Mouse (Mus musculus) C2C12 (cell line): ENCODE results near the gene Npy1r. TPM values are rescaled to one million over a fixed set of nuclear protein-coding genes. Genes with fewer than 3 reads are reported as not detected.

Experiments used
- H3K27me3 ChIP-seq: one replicate; pipeline ENCODE4 v1.6.1; 2011; ENCODE audit not compliant: control insufficient read depth, insufficient read depth, insufficient read length
- H3K36me3 ChIP-seq: one replicate; pipeline ENCODE4 v1.6.1; 2011; ENCODE audit not compliant: control insufficient read depth, insufficient read depth
- H3K4me3 ChIP-seq: one replicate; pipeline ENCODE4 v1.5.1; 2011; ENCODE audit warnings: mild to moderate bottlenecking, control low read depth; ENCODE audit not compliant: poor library complexity, insufficient read depth, severe bottlenecking
- H3K79me2 ChIP-seq: one replicate; pipeline ENCODE4 v1.6.1; 2011; ENCODE audit not compliant: control insufficient read depth, insufficient read depth
- H3K79me3 ChIP-seq: one replicate; pipeline ENCODE4 v1.6.1; 2011; ENCODE audit warnings: low read depth, control low read depth
- H3ac ChIP-seq: one replicate; pipeline ENCODE3; 2011; ENCODE audit warnings: low read depth; ENCODE audit not compliant: control insufficient read depth, insufficient read length
- CEBPB ChIP-seq: IDR thresholded peaks from one replicate; pipeline ENCODE4 v1.6.1; 2011; ENCODE audit warnings: low read depth, mild to moderate bottlenecking, control low read depth, moderate library complexity
- CTCF ChIP-seq: IDR thresholded peaks from one replicate; pipeline ENCODE4 v1.5.1; 2011; ENCODE audit not compliant: control insufficient read depth, insufficient read depth, insufficient read length
- FOSL1 ChIP-seq: IDR thresholded peaks from one replicate; pipeline ENCODE4 v1.8.0; 2011; ENCODE audit warnings: mild to moderate bottlenecking, low read length; ENCODE audit not compliant: poor library complexity, insufficient read depth, severe bottlenecking
- MAX ChIP-seq: IDR thresholded peaks from one replicate; pipeline ENCODE4 v1.6.1; 2011; ENCODE audit warnings: mild to moderate bottlenecking, control low read depth
- MYOD1 ChIP-seq: IDR thresholded peaks from one replicate; pipeline ENCODE4 v1.6.1; 2011; ENCODE audit warnings: low read depth; ENCODE audit not compliant: control insufficient read depth, insufficient read length
- MYOG ChIP-seq: IDR thresholded peaks from one replicate; pipeline ENCODE4 v1.6.1; 2011; ENCODE audit not compliant: control insufficient read depth, insufficient read length; ENCODE audit errors: extremely low read depth
- USF1 ChIP-seq: IDR thresholded peaks from one replicate; pipeline ENCODE4 v1.6.1; 2011; ENCODE audit warnings: low read depth, mild to moderate bottlenecking, control low read depth, moderate library complexity
- polyA plus RNA-seq: library from polyadenylated mRNA; unstranded; fragments of >200 nt; fragmentation: generic; extraction: Trizol; gene quantifications from one replicate; pipeline ENCODE4 v1.2.1, GENCODE M21; 2012; ENCODE audit warnings: missing spikeins

Npy1r gene
- polyA plus RNA-seq, 1 experiment, result not detected

DNA sequence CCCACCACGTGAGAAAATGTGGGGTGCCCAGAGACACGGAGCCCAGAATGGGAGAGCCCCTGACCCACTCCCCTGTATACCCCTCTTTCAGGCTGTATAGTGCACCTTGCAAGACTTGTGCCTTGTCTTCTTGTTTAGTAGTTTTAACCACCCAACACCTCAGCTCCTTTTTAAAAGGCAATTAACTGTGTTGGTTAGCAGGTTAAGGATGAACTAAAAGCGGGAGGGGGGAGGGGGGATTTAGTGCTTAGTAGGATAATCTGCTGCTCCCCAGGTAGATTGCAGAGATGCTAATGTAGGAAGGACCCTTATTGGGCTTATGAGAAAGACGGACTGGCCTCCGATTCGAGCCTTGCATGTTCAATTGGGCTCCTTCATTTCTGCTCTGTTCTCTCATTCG, 1.0 kb downstream of the Npy1r start:
- H3ac ChIP-seq, result no peak overlapping the region
- TF ChIP-seq FOSL1 (no peak), USF1 (no peak), MYOG (no peak), MYOD1 (no peak), CEBPB (no peak), MAX (no peak), CTCF (no peak)
- H3K27me3 ChIP-seq, result no peaks in the 10 kb centered on the region
- H3K79me2 ChIP-seq, result no peaks in the 10 kb centered on the region
- H3K79me3 ChIP-seq, result no peaks in the 10 kb centered on the region
- no peaks in the 10 kb centered on the region for H3K36me3 ChIP-seq
- H3K4me3 ChIP-seq, result no peak overlapping the region

DNA sequence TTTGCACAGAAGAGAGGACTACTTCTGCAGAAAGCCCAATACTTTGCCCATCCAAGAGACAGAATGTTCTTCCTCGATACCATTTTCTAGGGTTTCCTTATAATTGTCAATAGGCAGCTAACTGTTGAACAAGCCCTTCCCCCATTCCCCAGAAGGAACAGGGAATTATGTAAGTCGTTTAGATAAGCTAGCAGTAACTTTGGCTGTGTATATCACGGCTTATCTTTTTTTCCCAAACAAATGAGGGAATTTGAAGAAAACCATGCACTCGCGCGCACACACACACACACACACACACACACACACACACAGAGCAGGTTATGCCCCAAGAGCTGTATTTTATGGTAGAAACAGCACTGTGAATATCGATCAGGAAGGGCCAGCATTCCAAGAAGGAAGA, 1.8 kb downstream of the Npy1r start:
- Histone ChIP-seq H3K79me2 (no peaks in the 10 kb centered on the region), H3K4me3 (no peak overlapping the region), H3K79me3 (no peaks in the 10 kb centered on the region), H3ac (no peak overlapping the region), H3K36me3 (no peaks in the 10 kb centered on the region), H3K27me3 (no peaks in the 10 kb centered on the region)
- no peak for TF ChIP-seq MAX
- TF ChIP-seq CEBPB, result no peak
- TF ChIP-seq MYOG, result no peak
- no peak for TF ChIP-seq CTCF
- no peak for TF ChIP-seq FOSL1
- TF ChIP-seq USF1, result no peak
- no peak for TF ChIP-seq MYOD1

DNA sequence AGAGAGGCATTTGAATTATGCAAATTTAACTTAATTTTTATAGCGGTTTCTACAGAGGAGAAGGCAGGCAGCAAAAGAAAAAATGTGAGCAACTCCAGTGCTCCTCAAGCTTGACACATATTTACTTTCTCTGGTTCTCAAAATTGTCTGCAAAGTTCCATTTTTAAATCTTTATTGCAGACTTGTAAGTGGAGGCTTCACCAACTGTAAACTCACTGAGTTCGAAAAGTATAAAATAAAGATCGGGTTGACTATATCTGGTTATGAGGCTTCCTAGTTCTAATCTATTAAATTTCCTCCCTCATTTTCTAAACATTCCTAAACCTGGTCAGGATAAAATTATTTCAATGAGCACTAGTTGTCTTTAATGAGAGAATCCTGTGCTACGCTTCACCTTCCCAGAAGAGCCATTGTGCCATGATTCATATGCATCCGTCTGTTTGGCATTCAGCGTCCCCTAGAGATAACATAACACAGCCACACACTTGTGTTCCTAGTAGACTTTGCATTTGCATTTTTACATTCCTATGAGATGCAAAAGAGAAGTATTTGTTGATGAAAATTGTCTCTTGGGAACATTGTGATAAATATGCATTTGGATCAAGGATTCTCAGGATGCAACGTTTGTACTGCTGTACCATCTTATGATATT, 17.5 kb downstream of the Npy1r start:
- H3K27me3 ChIP-seq, result no peaks in the 10 kb centered on the region
- no peaks in the 10 kb centered on the region for H3K79me3 ChIP-seq
- H3K4me3 ChIP-seq, result no peak overlapping the region
- H3K36me3 ChIP-seq, result no peaks in the 10 kb centered on the region
- no peaks in the 10 kb centered on the region for H3K79me2 ChIP-seq
- no peak overlapping the region for H3ac ChIP-seq
- TF ChIP-seq USF1, result no peak
- no peak for TF ChIP-seq CEBPB
- TF ChIP-seq MAX, result no peak
- no peak for TF ChIP-seq MYOD1
- TF ChIP-seq MYOG, result no peak
- TF ChIP-seq FOSL1, result no peak
- TF ChIP-seq CTCF, result no peak

- Histone ChIP-seq H3K27me3 (no peaks in the 10 kb centered on the region), H3K79me3 (no peaks in the 10 kb centered on the region), H3ac (no peak overlapping the region), H3K4me3 (no peak overlapping the region), H3K36me3 (no peaks in the 10 kb centered on the region), H3K79me2 (no peaks in the 10 kb centered on the region)
- no peak for TF ChIP-seq MYOG
- no peak for TF ChIP-seq CEBPB
Observed at GRCm38 (mm10) chr8:66722835-66723234, 25.8 kb downstream of the Npy1r start.

GRCm38 (mm10) chr8:66729446-66729845, 32.5 kb downstream of the Npy1r start:
- Histone ChIP-seq H3K36me3 (no peaks in the 10 kb centered on the region), H3K79me2 (no peaks in the 10 kb centered on the region), H3K4me3 (no peak overlapping the region), H3ac (no peak overlapping the region), H3K27me3 (no peaks in the 10 kb centered on the region), H3K79me3 (no peaks in the 10 kb centered on the region)
- no peak for TF ChIP-seq CEBPB
- TF ChIP-seq FOSL1, result no peak
- no peak for TF ChIP-seq MYOD1
- TF ChIP-seq USF1, result no peak
- TF ChIP-seq MAX, result no peak
- no peak for TF ChIP-seq CTCF
- no peak for TF ChIP-seq MYOG

DNA sequence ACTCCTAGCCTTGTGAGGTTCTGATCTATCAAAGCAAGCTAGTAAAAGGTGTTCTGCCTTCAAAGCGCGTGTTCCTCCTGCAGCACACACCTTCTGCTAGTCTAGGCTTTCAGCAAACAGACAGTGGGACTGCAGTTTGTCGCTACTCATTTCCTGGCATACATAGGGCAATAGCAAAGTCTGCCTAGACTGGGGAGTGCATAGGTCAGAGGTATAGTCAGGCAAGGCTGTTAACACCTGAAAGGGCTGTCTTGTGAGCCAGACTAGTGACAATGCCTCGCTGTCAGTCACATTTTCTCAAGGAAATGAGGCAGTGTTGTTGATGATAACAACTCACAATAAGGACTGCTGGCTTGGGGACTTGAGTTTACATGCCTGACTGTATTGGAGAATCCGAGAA, 35.0 kb downstream of the Npy1r start:
- Histone ChIP-seq H3ac (no peak overlapping the region), H3K79me2 (no peaks in the 10 kb centered on the region), H3K36me3 (no peaks in the 10 kb centered on the region), H3K4me3 (no peak overlapping the region), H3K27me3 (no peaks in the 10 kb centered on the region), H3K79me3 (no peaks in the 10 kb centered on the region)
- TF ChIP-seq USF1, result no peak
- TF ChIP-seq MAX, result no peak
- TF ChIP-seq MYOD1, result no peak
- no peak for TF ChIP-seq FOSL1
- TF ChIP-seq CTCF, result no peak
- no peak for TF ChIP-seq CEBPB
- no peak for TF ChIP-seq MYOG
